Mouse (Mus musculus): ENCODE measurements around the gene Itpa. TPM values are rescaled to one million over a fixed set of nuclear protein-coding genes. Genes with fewer than 3 reads are reported as not detected.
"Not testable (repeated sequence)": the region's sequence is repeated elsewhere in the genome, so short reads cannot be mapped to it uniquely, and the experiment has no call there.

Itpa gene
- polyA plus RNA-seq, 1 experiment from 2014 or later = 59.1 TPM

GRCm38 (mm10) chr2:130638101-130638611, 29.3 kb upstream of the Itpa start:
- DNase-seq (ENCODE audit: low read depth, low spot score) (no peak), ATAC-seq (no peak)
- POLR2A ChIA-PET = no interaction called here
- H3K27me3 ChIP-seq = no peaks in the 10 kb centered on the region
- TF ChIP-seq CTCF (IDR thresholded peaks at IDR 0.05) = no peak
- in situ Hi-C loops (cut with MboI; ENCODE audit: low pct_unique_long_range_greater_than_20kb) = no loop called here
- CTCF ChIA-PET = interaction anchor here (1.9 kb wide), 1 partner anchor 12 kb away, joined by 4 read pairs; no protein-coding TSS in a partner anchor

- POLR2A ChIA-PET = interaction anchor here (0.6 kb wide), 1 partner anchor 116 kb away, joined by 4 read pairs; no protein-coding TSS in a partner anchor
- no peak for ATAC-seq
- in situ Hi-C loops (cut with MboI; ENCODE audit: low pct_unique_long_range_greater_than_20kb) = no loop called here
- CTCF ChIA-PET = interaction anchor here (1.9 kb wide), 1 partner anchor 13 kb away, joined by 4 read pairs; no protein-coding TSS in a partner anchor
- H3K27me3 ChIP-seq = no peaks in the 10 kb centered on the region
- no peak for TF ChIP-seq CTCF (IDR thresholded peaks at IDR 0.05)
- DNase-seq (ENCODE audit: low read depth, low spot score) = no peak
Measured at GRCm38 (mm10) chr2:130639276-130639675, 28.1 kb upstream of the Itpa start.

- no peak for ATAC-seq
- CTCF ChIA-PET = interaction anchor here (1.1 kb wide), 1 partner anchor 9 kb away, joined by 3 read pairs; no protein-coding TSS in a partner anchor
- POLR2A ChIA-PET = interaction anchor here (0.9 kb wide), 1 partner anchor 9 kb away, joined by 4 read pairs; no protein-coding TSS in a partner anchor
Measured at GRCm38 (mm10) chr2:130641351-130642025, 25.9 kb upstream of the Itpa start.

GRCm38 (mm10) chr2:130642197-130642660, 25.2 kb upstream of the Itpa start:
- in situ Hi-C loops (cut with MboI; ENCODE audit: low pct_unique_long_range_greater_than_20kb) = no loop called here
- ChIA-PET CTCF (interaction anchor here (1.1 kb wide), 1 partner anchor 9 kb away, joined by 3 read pairs; no protein-coding TSS in a partner anchor), POLR2A (interaction anchor here (0.6 to 0.9 kb wide), 2 partner anchors 10 to 821 kb away, joined by 3 to 4 read pairs; no protein-coding TSS in a partner anchor)
- ATAC-seq (no peak), DNase-seq (ENCODE audit: low read depth, low spot score) (no peak)
- H3K27me3 ChIP-seq = no peaks in the 10 kb centered on the region
- no peak for TF ChIP-seq CTCF (IDR thresholded peaks at IDR 0.05)

More at GRCm38 (mm10) chr2:130641351-130642025, 25.9 kb upstream of the Itpa start:
- TF ChIP-seq CTCF (IDR thresholded peaks at IDR 0.05) = no peak
- DNase-seq (ENCODE audit: low read depth, low spot score) = no peak
- no peaks in the 10 kb centered on the region for H3K27me3 ChIP-seq
- in situ Hi-C loops (cut with MboI; ENCODE audit: low pct_unique_long_range_greater_than_20kb) = no loop called here

GRCm38 (mm10) chr2:130642684-130643369, 24.6 kb upstream of the Itpa start, which contains the start of gene Lzts3:
Lzts3 (minus strand) TSS chr2:130642803.
- no peaks in the 10 kb centered on the region for H3K27me3 ChIP-seq
- DNase-seq (ENCODE audit: low read depth, low spot score) (no peak), ATAC-seq (peak; percentile 95)
- POLR2A ChIA-PET = interaction anchor here (0.6 to 0.9 kb wide), 3 partner anchors 10 to 821 kb away, joined by 3 to 4 read pairs (median 3); no protein-coding TSS in a partner anchor
- no peak for TF ChIP-seq CTCF (IDR thresholded peaks at IDR 0.05)
- in situ Hi-C loops (cut with MboI; ENCODE audit: low pct_unique_long_range_greater_than_20kb) = no loop called here
- CTCF ChIA-PET = no interaction called here

GRCm38 (mm10) chr2:130645198-130645597, 22.2 kb upstream of the Itpa start:
- DNase-seq (ENCODE audit: low read depth, low spot score) (no peak), ATAC-seq (no peak)
- no peak for TF ChIP-seq CTCF (IDR thresholded peaks at IDR 0.05)
- in situ Hi-C loops (cut with MboI; ENCODE audit: low pct_unique_long_range_greater_than_20kb) = no loop called here
- H3K27me3 ChIP-seq = no peaks in the 10 kb centered on the region
- ChIA-PET CTCF (no interaction called here), POLR2A (interaction anchor here (1.3 kb wide), 1 partner anchor 9 kb away, joined by 3 read pairs; no protein-coding TSS in a partner anchor)

GRCm38 (mm10) chr2:130649028-130649427, 18.4 kb upstream of the Itpa start:
- H3K27me3 ChIP-seq; CTCF ChIA-PET; POLR2A ChIA-PET; ATAC-seq; DNase-seq (ENCODE audit: low read depth, low spot score); in situ Hi-C loops (cut with MboI; ENCODE audit: low pct_unique_long_range_greater_than_20kb): not testable (repeated sequence)

GRCm38 (mm10) chr2:130653303-130653702, 14.1 kb upstream of the Itpa start:
- no peaks in the 10 kb centered on the region for H3K27me3 ChIP-seq
- CTCF ChIA-PET = no interaction called here
- in situ Hi-C loops (cut with MboI; ENCODE audit: low pct_unique_long_range_greater_than_20kb) = no loop called here
- POLR2A ChIA-PET = no interaction called here
- DNase-seq (ENCODE audit: low read depth, low spot score) (no peak), ATAC-seq (no peak)
- no peak for TF ChIP-seq CTCF (IDR thresholded peaks at IDR 0.05)

- H3K27me3 ChIP-seq = no peaks in the 10 kb centered on the region
- ChIA-PET CTCF (no interaction called here), POLR2A (no interaction called here)
- in situ Hi-C loops (cut with MboI; ENCODE audit: low pct_unique_long_range_greater_than_20kb) = no loop called here
- ATAC-seq = no peak
- TF ChIP-seq CTCF (IDR thresholded peaks at IDR 0.05) = no peak
- DNase-seq (ENCODE audit: low read depth, low spot score) = no peak
Measured at GRCm38 (mm10) chr2:130653760-130654159, 13.7 kb upstream of the Itpa start.

- no peaks in the 10 kb centered on the region for H3K27me3 ChIP-seq
- POLR2A ChIA-PET = no interaction called here
- CTCF ChIA-PET = interaction anchor here (0.7 kb wide), 1 partner anchor 29 kb away, joined by 3 read pairs; no protein-coding TSS in a partner anchor
- no peak for DNase-seq (ENCODE audit: low read depth, low spot score)
- in situ Hi-C loops (cut with MboI; ENCODE audit: low pct_unique_long_range_greater_than_20kb) = no loop called here
- TF ChIP-seq CTCF (IDR thresholded peaks at IDR 0.05) = no peak
- no peak for ATAC-seq
Measured at GRCm38 (mm10) chr2:130655660-130656339, 11.6 kb upstream of the Itpa start.

Data from Patski (cell line).